8 mouse cellular contexts compared by ENCODE assay signal in the genomic region with DNA sequence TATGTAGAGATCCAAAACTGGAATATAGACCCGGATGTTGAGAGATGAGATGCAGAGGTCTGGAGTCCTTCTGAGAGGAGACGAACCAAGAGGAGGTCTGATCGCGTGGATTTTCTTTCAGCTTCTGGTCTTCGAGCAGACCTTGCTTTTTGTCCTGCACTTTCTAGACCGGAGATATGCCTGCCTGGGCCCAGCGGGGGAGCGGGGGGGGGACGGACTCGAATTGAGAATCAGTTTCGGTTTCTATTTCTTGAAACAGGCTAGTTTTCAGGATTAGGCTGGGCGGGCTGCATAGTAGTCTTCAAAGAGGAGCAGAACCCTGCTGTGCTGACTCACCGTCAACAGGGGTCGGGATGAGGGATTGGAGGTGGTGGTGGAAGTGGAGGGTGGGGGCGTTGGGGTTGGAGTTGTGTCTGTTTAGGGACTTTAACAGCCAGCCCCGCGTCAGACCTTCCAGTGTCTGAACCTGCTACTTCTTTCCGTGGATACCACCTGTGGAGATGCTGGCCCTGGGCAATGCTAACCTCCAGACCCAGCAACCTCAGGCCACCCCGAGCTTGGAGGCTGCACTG. TPM values are rescaled to one million over a fixed set of nuclear protein-coding genes. Genes with fewer than 3 reads are reported as not detected.
DNase-seq lines count a peak whose midpoint lies in the region; ATAC-seq and TF ChIP-seq lines count a peak whose summit lies in the region.

Gene Irgm1, minus strand, starts transcription at position 483 of the 572 bp plus-strand sequence.

- peaks cover 12% of the 10 kb centered on the region; the same call in 1 of the 2 replicates for H3K27me3 ChIP-seq in E14TG2a.4 (ENCODE audit: insufficient read depth, low read length)
- H3K27me3 ChIP-seq in heart, embryonic 13.5 days (replicated peaks), result peaks cover 4% of the 10 kb centered on the region; the same call in 1 of the 2 replicates
- H3K27me3 ChIP-seq in kidney, embryonic 16.5 days (ENCODE audit: insufficient read depth, low read length), result no peaks in the 10 kb centered on the region
- H3K27me3 ChIP-seq in lung, postnatal 0 days (replicated peaks; ENCODE audit: insufficient read depth, low read length), result no peaks in the 10 kb centered on the region

- no peaks in the 10 kb centered on the region for H3K36me3 ChIP-seq in E14TG2a.4 (ENCODE audit: insufficient read depth, low read length)
- peaks cover 4% of the 10 kb centered on the region for H3K36me3 ChIP-seq in heart, embryonic 13.5 days
- H3K36me3 ChIP-seq in kidney, embryonic 16.5 days (ENCODE audit: insufficient read depth, low read length), result peaks cover 3% of the 10 kb centered on the region; the same call in 1 of the 2 replicates
- no peaks in the 10 kb centered on the region for H3K36me3 ChIP-seq in lung, postnatal 0 days (ENCODE audit: insufficient read depth, low read length)

- peak within 1 kb of the TSS; percentile 84 for H3K27ac ChIP-seq in heart, embryonic 13.5 days (replicated peaks)
- H3K27ac ChIP-seq in kidney, embryonic 16.5 days (ENCODE audit: low read length), result peak within 1 kb of the TSS; percentile 61
- peak within 1 kb of the TSS; percentile 94 for H3K27ac ChIP-seq in lung, postnatal 0 days (ENCODE audit: low read length)

- H3K4me2 ChIP-seq in heart, embryonic 13.5 days, result peak within 1 kb of the TSS; percentile 91
- H3K4me2 ChIP-seq in kidney, embryonic 16.5 days (replicated peaks; ENCODE audit: low read depth, low read length), result peak within 1 kb of the TSS; percentile 88
- peak within 1 kb of the TSS; percentile 79 for H3K4me2 ChIP-seq in lung, postnatal 0 days (replicated peaks; ENCODE audit: low read depth, low read length)

- H3K4me1 ChIP-seq in E14TG2a.4 (replicated peaks; ENCODE audit: low read depth, low read length), result peaks cover 18% of the 10 kb centered on the region
- peaks cover 47% of the 10 kb centered on the region for H3K4me1 ChIP-seq in heart, embryonic 13.5 days
- H3K4me1 ChIP-seq in kidney, embryonic 16.5 days (ENCODE audit: insufficient read depth, low read length), result peaks cover 34% of the 10 kb centered on the region
- H3K4me1 ChIP-seq in lung, postnatal 0 days (ENCODE audit: insufficient read depth, low read depth, low read length), result peaks cover 14% of the 10 kb centered on the region; the same call in 1 of the 2 replicates

- peak; percentile 87 for DNase-seq in adrenal gland, postnatal 14 days
- peak; percentile 89 for DNase-seq in lung, postnatal 0 days (ENCODE audit: low spot score)
- peak; percentile 48 for DNase-seq in ovary, adult 18-20 months (ENCODE audit: low spot score)
- peak; percentile 50 to 73 for DNase-seq in urinary bladder, postnatal 4 days (ENCODE audit: low spot score in 2 of 2)

- peak within 1 kb of the TSS; percentile 48 for H3K4me3 ChIP-seq in E14TG2a.4 (replicated peaks; ENCODE audit: low read length)
- H3K4me3 ChIP-seq in heart, embryonic 13.5 days, result peak within 1 kb of the TSS; percentile 64
- H3K4me3 ChIP-seq in kidney, embryonic 16.5 days (ENCODE audit: low read length), result peak within 1 kb of the TSS; percentile 54
- H3K4me3 ChIP-seq in lung, postnatal 0 days (ENCODE audit: low read depth, low read length), result peak within 1 kb of the TSS; percentile 45

- no peak for TF ChIP-seq CTCF in E14TG2a.4 (conservative IDR thresholded peaks at IDR 0.05; ENCODE audit: low read length)
- TF ChIP-seq CTCF in lung, postnatal 0 days (IDR thresholded peaks at IDR 0.05), result peak; percentile 42

- H3K9ac ChIP-seq in heart, embryonic 13.5 days, result peak within 1 kb of the TSS; percentile 86
- peak within 1 kb of the TSS; percentile 69 for H3K9ac ChIP-seq in kidney, embryonic 16.5 days (replicated peaks; ENCODE audit: low read length)
- H3K9ac ChIP-seq in lung, postnatal 0 days (replicated peaks; ENCODE audit: low read depth), result peak within 1 kb of the TSS; percentile 20

- under 1% methylated on average over 19 of the region's 19 CpGs for WGBS in heart, embryonic 13.5 days
- 1% methylated on average over 19 of the region's 19 CpGs for WGBS in kidney, embryonic 16.5 days
- 1% methylated on average over 19 of the region's 19 CpGs for WGBS in lung, postnatal 0 days

- H3K9me3 ChIP-seq in E14TG2a.4 (ENCODE audit: low read length), result no peaks in the 10 kb centered on the region
- no peaks in the 10 kb centered on the region for H3K9me3 ChIP-seq in heart, embryonic 13.5 days
- no peaks in the 10 kb centered on the region for H3K9me3 ChIP-seq in kidney, embryonic 16.5 days (ENCODE audit: low read length)
- H3K9me3 ChIP-seq in lung, postnatal 0 days (ENCODE audit: low read length), result no peaks in the 10 kb centered on the region

- peak; percentile 49 for ATAC-seq in erythroblast, adult 5-6 weeks (replicated peaks; ENCODE audit: low FRiP score, poor library complexity, severe bottlenecking)
- peak; percentile 48; the same call in 1 of the 2 replicates for ATAC-seq in heart, embryonic 13.5 days (ENCODE audit: extremely low read depth, insufficient number of reproducible peaks, low FRiP score, low TSS enrichment)
- ATAC-seq in kidney, embryonic 16.5 days (ENCODE audit: low FRiP score, low TSS enrichment), result peak; percentile 47; the same call in 1 of the 2 replicates
- peak; percentile 78 for ATAC-seq in lung, postnatal 0 days

- TF ChIP-seq EP300 in lung, postnatal 0 days (IDR thresholded peaks at IDR 0.05), result peak; percentile 27; the same call in 1 of the 2 replicates

RNA-seq across cellular contexts. Expression of gene Irgm1, which starts in this region (rescaled TPM):
- 15.2 and 19.0 TPM in 2 replicates for total RNA-seq in adrenal gland, postnatal 14 days (2021)
- 54.8 and 67.1 TPM in 2 replicates for total RNA-seq in erythroblast, adult 5-6 weeks (2015; ENCODE audit: low replicate concordance)
- total RNA-seq in erythroblast, adult 5-6 weeks (2017; ENCODE audit: low replicate concordance), result 58.3 and 69.6 TPM in 2 replicates
- 8.4 and 10.6 TPM in 2 replicates for polyA plus RNA-seq in heart, embryonic 13.5 days (2015; fragmentation: Nextera tagmentation; extraction: Ambion mirVana)
- 17.0 and 18.3 TPM in 2 replicates for polyA plus RNA-seq in kidney, embryonic 16.5 days (2015; fragmentation: Nextera tagmentation; extraction: Ambion mirVana)
- 20.2 and 26.4 TPM in 2 replicates for polyA plus RNA-seq in lung, postnatal 0 days (2015; fragmentation: Nextera tagmentation; extraction: Ambion mirVana)

Comparison
In these comparisons a context has a peak if more than half of its experiments do, and no peak if none do; other contexts are left out.
1. Peak in every context shown above with its lines: DNase-seq, ATAC-seq, H3K4me3 ChIP-seq and H3K27ac ChIP-seq.
2. H3K9ac ChIP-seq: peak in every context shown above with its lines; median percentile 86 in heart, embryonic 13.5 days; 69 in kidney, embryonic 16.5 days; 20 in lung, postnatal 0 days.